Mouse (Mus musculus) embryonic facial prominence, embryonic 12.5 days (tissue): ENCODE data around the gene Drap1. TPM values are rescaled to one million over a fixed set of nuclear protein-coding genes. Genes with fewer than 3 reads are reported as not detected.

Experiments
- ATAC-seq: fragments of 200-750 bp; cut with Nextera tagmentation; 2 replicates; pipeline ENCODE4 v1.8.0; 2017; ENCODE audit not compliant: insufficient number of reproducible peaks, insufficient read depth, low FRiP score, low TSS enrichment
- H3K27ac ChIP-seq: fragments of 300-500 bp; sonication (generic); 2 replicates; pipeline ENCODE4 v1.5.1; 2016; ENCODE audit warnings: mild to moderate bottlenecking
- H3K27me3 ChIP-seq: fragments of 300-500 bp; sonication (generic); 2 replicates; pipeline ENCODE4 v1.6.1; 2016; ENCODE audit warnings: mild to moderate bottlenecking, moderate library complexity
- H3K36me3 ChIP-seq: fragments of 300-500 bp; sonication (generic); 2 replicates; pipeline ENCODE4 v1.6.1; 2016; ENCODE audit warnings: mild to moderate bottlenecking
- H3K4me1 ChIP-seq: fragments of 300-500 bp; sonication (generic); 2 replicates; pipeline ENCODE4 v1.6.1; 2016
- H3K4me2 ChIP-seq: fragments of 300-500 bp; sonication (generic); replicated peaks from 2 replicates; pipeline ENCODE4 v1.6.1; 2016; ENCODE audit warnings: mild to moderate bottlenecking, moderate library complexity
- H3K4me3 ChIP-seq: fragments of 300-500 bp; sonication (generic); 2 replicates; pipeline ENCODE4 v1.5.1; 2016; ENCODE audit warnings: mild to moderate bottlenecking
- H3K9ac ChIP-seq: fragments of 300-500 bp; sonication (generic); 2 replicates; pipeline ENCODE4 v1.6.1; 2016; ENCODE audit warnings: mild to moderate bottlenecking, moderate library complexity
- H3K9me3 ChIP-seq: fragments of 300-500 bp; sonication (generic); 2 replicates; pipeline ENCODE4 v1.6.1; 2016; ENCODE audit warnings: mild to moderate bottlenecking, moderate library complexity
- WGBS: fragments of 180-500 bp; shearing (Covaris S2); methylation state at CpG from one replicate; pipeline ENCODE4 v1.1.7; 2016; 5-methylcytosine and 5-hydroxymethylcytosine counted together
- polyA plus RNA-seq: library from polyadenylated mRNA; unstranded; fragments of >200 nt; fragmentation: Nextera tagmentation; extraction: Ambion mirVana; gene quantifications from 2 replicates; pipeline ENCODE4 v1.2.1, GENCODE M21; 2016

Drap1 gene
- 303 and 323 TPM in 2 replicates for polyA plus RNA-seq

DNA sequence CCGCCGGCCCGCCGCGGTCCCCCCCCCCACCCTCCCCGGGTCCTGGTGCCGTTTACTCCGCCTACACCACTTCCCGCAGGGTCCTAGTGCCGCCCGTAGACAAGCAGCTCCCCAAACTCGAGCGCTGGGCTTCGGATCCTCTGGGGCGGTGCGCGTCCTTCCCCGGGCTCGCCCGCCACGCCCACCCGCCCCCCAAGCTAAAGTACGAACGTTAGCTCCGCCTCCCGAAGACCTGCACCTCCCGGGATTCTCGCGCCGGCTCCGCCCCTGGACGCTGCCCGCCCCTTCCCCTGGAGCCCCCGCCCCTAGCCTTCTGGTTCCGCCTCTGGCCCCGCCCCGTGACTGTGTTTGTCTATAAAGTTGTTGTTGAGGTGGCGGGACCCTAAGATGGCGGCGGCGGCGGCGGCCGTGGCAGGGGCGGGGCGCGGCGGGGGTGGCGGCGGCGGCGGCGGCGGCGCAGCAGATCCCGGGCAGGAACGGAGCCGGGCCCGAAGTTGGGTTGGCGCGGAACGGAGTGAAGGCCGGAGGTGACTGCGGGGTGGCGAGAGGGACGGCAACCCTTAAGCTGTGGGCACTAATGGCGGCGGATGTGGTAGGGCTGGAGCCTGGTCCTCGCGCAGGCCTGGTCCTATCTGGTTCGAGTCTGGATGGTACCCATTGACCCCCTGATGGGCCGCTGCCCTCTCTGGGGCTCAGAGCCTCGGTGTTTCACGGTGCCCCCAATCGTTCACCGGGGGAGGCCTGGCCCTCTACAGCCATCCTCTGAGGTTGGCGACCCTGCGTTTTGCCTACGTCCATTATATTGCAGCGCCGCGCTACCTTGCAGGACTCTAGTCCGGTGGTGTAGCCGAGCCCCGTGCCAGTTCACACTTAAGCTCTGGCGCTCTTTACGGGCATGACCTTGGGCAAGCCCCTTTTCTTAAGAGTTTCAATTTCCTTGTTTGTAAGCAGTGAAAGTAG, at the start of gene Drap1, which contains the start of gene AI837181:
Drap1 (minus strand) TSS at position 198 of the 960 bp plus-strand sequence.
AI837181 (plus strand) TSS at position 363 of the 960 bp plus-strand sequence.
- Histone ChIP-seq H3K36me3 (peaks cover 51% of the 10 kb centered on the region), H3K9me3 (no peaks in the 10 kb centered on the region), H3K9ac (peak within 1 kb of the TSS; percentile 81), H3K27me3 (no peaks in the 10 kb centered on the region), H3K4me1 (peaks cover 28% of the 10 kb centered on the region), H3K27ac (peak within 1 kb of the TSS; percentile 89), H3K4me3 (peak within 1 kb of the TSS; percentile 80), H3K4me2 (peak within 1 kb of the TSS; percentile 88)
- WGBS = under 1% methylated on average over 67 of the region's 87 CpGs
- ATAC-seq = peak; percentile 93

DNA sequence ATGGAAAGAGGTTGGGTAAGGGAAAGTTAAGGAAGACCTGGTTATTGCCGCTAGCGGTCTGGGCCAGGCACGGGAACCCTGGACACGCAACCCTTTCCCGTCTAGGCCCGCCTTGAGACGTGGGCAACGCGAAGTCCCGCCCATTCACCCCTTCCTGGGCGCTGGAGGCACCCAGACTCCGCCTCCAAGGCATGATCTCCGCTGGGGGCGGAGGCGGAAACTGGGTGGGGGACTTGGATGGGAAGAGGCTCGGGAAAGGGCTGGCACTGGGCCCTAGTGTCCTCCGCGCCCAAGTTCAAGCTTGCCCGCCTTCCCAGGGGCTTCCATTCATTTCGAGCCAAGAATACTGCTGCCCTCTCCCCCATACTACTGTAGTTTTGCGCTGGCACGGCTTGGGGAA, 48.9 kb upstream of the Drap1 start, which contains the start of gene Efemp2:
Efemp2 (plus strand) TSS at position 235 of the 400 bp plus-strand sequence.
- peak within 1 kb of the TSS; percentile 92 for H3K27ac ChIP-seq
- no peaks in the 10 kb centered on the region; the same call in 1 of the 2 replicates for H3K27me3 ChIP-seq
- peak within 1 kb of the TSS; percentile 69 for H3K4me3 ChIP-seq
- peaks cover 15% of the 10 kb centered on the region for H3K4me1 ChIP-seq
- peak within 1 kb of the TSS; percentile 91 for H3K9ac ChIP-seq
- no peaks in the 10 kb centered on the region for H3K9me3 ChIP-seq
- 1% methylated on average over 22 of the region's 22 CpGs for WGBS
- peak within 1 kb of the TSS; percentile 87 for H3K4me2 ChIP-seq
- ATAC-seq = peak; percentile 35; the same call in 1 of the 2 replicates
- peaks cover 17% of the 10 kb centered on the region for H3K36me3 ChIP-seq

DNA sequence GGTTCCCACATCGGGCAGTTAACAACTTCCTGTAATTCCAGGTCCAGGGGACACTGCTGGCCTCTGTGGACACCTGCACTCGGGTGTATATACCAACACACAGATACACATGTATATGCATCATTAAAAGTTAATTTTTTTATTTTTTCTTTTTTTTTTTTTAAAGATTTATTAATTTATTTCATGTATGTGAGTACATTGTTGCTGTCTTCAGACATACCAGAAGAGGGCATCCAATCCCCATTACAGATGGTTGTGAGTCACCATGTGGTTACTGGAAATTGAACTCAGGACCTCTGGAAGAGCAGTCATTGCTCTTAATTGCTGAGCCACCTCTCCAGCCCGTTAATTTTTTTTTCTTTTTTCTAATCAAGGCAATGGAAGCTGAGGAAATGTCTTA, 48.1 kb upstream of the Drap1 start:
- H3K27me3 ChIP-seq = no peaks in the 10 kb centered on the region; the same call in 1 of the 2 replicates
- no peak overlapping the region; the same call in 1 of the 2 replicates for H3K4me3 ChIP-seq
- peaks cover 11% of the 10 kb centered on the region for H3K36me3 ChIP-seq
- H3K4me2 ChIP-seq = peak overlapping the region; percentile 87; the same call in 1 of the 2 replicates
- no peaks in the 10 kb centered on the region for H3K9me3 ChIP-seq
- no peak overlapping the region for H3K9ac ChIP-seq
- no peak for ATAC-seq
- peaks cover 15% of the 10 kb centered on the region for H3K4me1 ChIP-seq
- no peak overlapping the region for H3K27ac ChIP-seq
- 82% methylated on average over 3 of the region's 3 CpGs for WGBS

DNA sequence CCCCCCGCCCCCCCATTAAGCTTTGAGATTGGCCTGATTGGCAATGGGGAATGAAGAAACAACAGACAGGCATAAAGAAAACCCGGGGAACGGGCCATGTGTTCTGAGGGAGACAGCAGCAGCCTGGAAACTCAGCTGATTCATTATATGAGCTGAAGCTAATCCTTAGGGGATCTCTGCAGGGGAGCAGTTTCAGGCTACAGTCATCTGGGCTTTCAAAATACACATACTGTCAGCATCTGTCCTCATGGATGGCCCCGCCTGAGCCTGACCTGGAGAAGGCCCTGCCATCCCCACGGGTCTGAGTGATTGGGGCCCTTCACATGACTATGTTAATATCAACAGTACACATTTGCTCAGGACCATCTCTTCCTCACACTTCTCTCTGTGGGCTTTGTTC, 47.1 kb upstream of the Drap1 start:
- no peak overlapping the region for H3K9ac ChIP-seq
- no peaks in the 10 kb centered on the region; the same call in 1 of the 2 replicates for H3K27me3 ChIP-seq
- peaks cover 15% of the 10 kb centered on the region for H3K4me1 ChIP-seq
- H3K4me2 ChIP-seq = no peak overlapping the region
- no peak for ATAC-seq
- no peak overlapping the region for H3K27ac ChIP-seq
- peaks cover 14% of the 10 kb centered on the region for H3K36me3 ChIP-seq
- no peak overlapping the region for H3K4me3 ChIP-seq
- no peaks in the 10 kb centered on the region for H3K9me3 ChIP-seq
- 40% methylated on average over 5 of the region's 5 CpGs for WGBS

DNA sequence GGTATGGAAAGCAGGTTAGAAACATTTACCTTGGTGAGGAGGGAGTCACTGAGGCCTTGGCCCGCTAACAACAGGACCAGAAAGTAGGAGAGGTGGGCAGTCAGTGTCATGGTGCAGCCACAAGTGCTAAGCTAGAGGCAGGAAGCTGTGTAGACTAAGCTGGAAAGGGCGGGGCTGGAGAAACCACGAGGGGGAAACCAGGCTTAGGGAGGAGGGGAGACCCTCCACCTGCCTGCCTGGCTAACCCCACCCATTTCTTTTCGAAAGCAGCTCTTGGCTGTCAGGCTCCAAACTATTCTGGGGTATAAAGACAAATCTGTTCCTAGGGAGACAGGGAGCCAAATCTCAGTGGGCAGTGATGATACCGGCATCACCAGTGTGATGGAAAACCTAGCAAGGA, 43.6 kb upstream of the Drap1 start, which contains the start of gene Ctsw:
Ctsw (minus strand) TSS at position 134 of the 400 bp plus-strand sequence.
- Histone ChIP-seq H3K36me3 (peaks cover 40% of the 10 kb centered on the region), H3K9ac (no peak within 1 kb of the TSS)

DNA sequence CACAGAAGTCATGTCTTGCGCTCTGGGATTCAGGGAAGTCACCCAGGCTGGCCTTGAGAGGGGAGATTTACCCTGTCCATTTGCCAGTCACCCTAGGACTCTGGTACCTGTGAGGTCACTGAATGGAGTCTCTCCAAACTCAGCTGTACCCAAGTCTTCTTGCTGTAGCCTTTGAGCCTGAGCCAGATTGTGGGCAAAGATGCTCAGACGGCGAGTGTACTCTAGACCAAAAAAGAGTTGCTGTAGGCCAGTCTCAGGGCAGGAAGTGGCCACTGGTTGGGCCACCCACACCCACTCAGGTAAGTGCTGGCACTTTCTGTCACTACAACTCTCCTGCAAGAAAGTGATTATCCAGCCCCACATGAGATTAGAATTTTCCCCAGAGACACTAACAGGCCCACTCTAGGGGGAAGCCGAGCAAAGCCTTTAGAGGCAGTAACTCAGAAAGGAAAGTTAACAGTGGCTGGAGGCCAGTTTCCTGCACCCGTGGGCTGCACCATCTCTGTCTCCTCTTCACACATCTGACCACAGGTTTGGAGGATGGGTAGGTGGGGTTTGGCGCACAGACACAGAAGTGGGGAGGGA, 42.2 kb upstream of the Drap1 start:
- Histone ChIP-seq H3K9me3 (no peaks in the 10 kb centered on the region), H3K9ac (no peak overlapping the region), H3K4me2 (no peak overlapping the region), H3K36me3 (peaks cover 54% of the 10 kb centered on the region), H3K4me3 (no peak overlapping the region), H3K4me1 (peaks cover 4% of the 10 kb centered on the region; the same call in 1 of the 2 replicates), H3K27me3 (no peaks in the 10 kb centered on the region; the same call in 1 of the 2 replicates), H3K27ac (no peak overlapping the region)
- 88% methylated on average over 6 of the region's 6 CpGs for WGBS
- ATAC-seq = no peak

More for the DNA sequence above, 43.6 kb upstream of the Drap1 start, which contains the start of gene Ctsw:
- Histone ChIP-seq H3K4me2 (no peak within 1 kb of the TSS), H3K27me3 (no peaks in the 10 kb centered on the region; the same call in 1 of the 2 replicates), H3K27ac (no peak within 1 kb of the TSS), H3K9me3 (no peaks in the 10 kb centered on the region), H3K4me1 (peaks cover 4% of the 10 kb centered on the region; the same call in 1 of the 2 replicates), H3K4me3 (no peak within 1 kb of the TSS)
- ATAC-seq = no peak
- WGBS = 58% methylated on average over 5 of the region's 5 CpGs

DNA sequence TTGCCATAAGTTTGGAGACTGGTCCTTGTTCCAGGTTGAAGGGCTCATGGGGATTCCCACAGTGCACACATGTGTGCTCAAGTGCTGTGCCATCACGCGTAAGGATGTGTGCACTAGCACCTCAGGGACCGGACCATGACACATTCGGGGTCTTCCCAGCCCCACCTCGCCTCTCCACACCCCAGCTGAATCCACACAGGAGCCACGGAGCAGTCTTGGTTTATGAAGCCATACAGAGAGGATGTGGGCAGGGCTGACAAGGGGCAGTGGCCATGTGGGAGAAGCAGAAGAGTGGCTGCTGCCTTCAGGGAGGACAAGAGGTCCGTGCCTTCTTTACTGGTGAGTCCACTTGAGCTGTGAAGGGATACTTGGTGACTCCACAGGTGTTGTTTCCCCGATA, 40.3 kb upstream of the Drap1 start:
- Histone ChIP-seq H3K36me3 (peaks cover 55% of the 10 kb centered on the region), H3K9me3 (no peaks in the 10 kb centered on the region), H3K9ac (no peak overlapping the region), H3K4me1 (peaks cover 13% of the 10 kb centered on the region), H3K27ac (no peak overlapping the region), H3K4me2 (no peak overlapping the region), H3K4me3 (no peak overlapping the region), H3K27me3 (no peaks in the 10 kb centered on the region; the same call in 1 of the 2 replicates)
- 94% methylated on average over 8 of the region's 8 CpGs for WGBS
- ATAC-seq = no peak

DNA sequence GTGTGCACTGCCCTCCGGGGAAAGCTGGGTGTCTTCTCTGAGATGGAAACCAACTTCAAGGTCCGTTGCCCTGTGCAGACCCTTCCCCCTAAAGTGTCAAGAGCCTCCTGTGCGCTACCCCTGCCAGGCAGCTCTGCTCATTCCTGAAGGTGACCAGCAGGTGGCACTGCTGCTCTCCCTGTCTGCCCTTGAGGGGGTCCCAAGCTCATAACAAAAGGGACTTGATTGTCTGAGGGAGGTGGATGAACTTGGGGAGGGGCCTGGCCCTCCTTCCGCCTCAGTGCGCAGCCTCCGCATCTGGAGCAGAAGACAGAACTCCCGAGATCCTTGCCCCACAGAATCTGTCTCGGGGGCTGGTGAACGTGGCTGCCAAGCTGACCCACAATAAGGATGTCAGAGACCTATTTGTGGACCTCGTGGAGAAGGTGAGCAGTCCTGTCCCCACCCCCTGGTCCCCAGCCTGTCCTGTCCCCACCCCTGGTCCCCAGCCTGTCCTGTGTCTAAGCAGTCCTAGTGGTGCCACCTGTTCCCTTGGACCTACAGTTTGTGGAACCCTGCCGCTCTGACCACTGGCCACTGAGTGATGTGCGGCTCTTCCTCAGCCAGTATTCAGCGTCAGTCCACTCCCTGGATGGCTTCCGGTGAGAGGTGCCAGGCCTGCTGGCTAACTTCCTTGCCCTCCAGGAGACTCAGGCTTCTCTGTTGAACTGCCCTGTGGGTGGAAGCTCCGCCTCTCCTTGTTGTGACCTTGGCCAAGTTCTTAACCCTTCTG, 39.2 kb upstream of the Drap1 start:
- 42% methylated on average over 15 of the region's 15 CpGs for WGBS
- Histone ChIP-seq H3K4me2 (peak overlapping the region; percentile 48), H3K36me3 (peaks cover 55% of the 10 kb centered on the region), H3K9me3 (no peaks in the 10 kb centered on the region), H3K4me3 (peak overlapping the region; percentile 29), H3K27ac (peak overlapping the region; percentile 52), H3K27me3 (no peaks in the 10 kb centered on the region), H3K4me1 (peaks cover 13% of the 10 kb centered on the region), H3K9ac (peak overlapping the region; percentile 57)
- ATAC-seq = peak; percentile 60; the same call in 1 of the 2 replicates

DNA sequence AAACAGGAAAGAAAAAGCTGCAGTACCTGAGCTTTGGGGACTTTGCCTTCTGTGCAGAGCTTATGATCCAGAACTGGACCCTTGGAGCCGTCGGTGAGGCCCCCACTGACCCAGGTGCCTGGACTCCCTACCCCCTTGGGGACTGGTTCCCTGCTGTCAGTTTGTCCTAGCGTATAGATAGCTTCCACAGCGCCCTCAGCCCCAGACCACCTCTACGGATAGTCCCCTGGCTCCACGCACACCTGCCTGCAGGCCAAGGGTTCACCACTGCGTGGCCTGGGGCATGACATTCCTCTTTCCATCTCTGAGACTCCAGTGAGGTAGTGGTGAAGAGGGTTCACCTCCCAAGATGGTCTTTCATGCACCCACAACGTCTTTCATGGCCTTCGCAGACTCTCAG, 38.4 kb upstream of the Drap1 start:
- no peaks in the 10 kb centered on the region for H3K9me3 ChIP-seq
- no peaks in the 10 kb centered on the region for H3K27me3 ChIP-seq
- H3K4me3 ChIP-seq = no peak overlapping the region
- H3K27ac ChIP-seq = no peak overlapping the region
- H3K4me1 ChIP-seq = peaks cover 13% of the 10 kb centered on the region
- H3K36me3 ChIP-seq = peaks cover 55% of the 10 kb centered on the region
- no peak for ATAC-seq
- H3K4me2 ChIP-seq = no peak overlapping the region
- H3K9ac ChIP-seq = no peak overlapping the region
- WGBS = 88% methylated on average over 9 of the region's 9 CpGs

DNA sequence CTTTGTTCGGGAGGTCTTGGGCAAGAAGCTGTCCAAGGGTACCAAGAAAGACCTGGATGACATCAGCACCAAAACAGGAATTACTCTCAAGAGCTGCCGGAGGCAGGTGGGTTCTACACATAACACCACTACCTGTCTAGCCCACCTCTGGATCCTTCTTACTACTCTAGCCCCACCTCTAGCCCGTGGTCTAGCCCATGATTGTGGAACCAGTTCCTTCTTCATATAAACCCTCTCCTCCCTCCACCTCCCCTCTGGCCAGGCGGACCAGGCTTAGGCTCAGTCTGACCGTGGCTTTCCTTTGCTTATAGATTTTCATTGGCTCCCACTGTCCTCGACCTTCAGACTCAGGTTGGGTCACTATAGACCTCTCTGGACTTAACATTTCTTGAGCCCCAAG, 36.6 kb upstream of the Drap1 start:
- ATAC-seq = no peak
- WGBS = 84% methylated on average over 6 of the region's 6 CpGs
- Histone ChIP-seq H3K9me3 (no peaks in the 10 kb centered on the region), H3K9ac (0 out of 2 replicates have a peak overlapping the region, but pooled peaks have one; percentile 75), H3K27ac (no peak overlapping the region), H3K27me3 (no peaks in the 10 kb centered on the region), H3K4me1 (peaks cover 16% of the 10 kb centered on the region), H3K36me3 (peaks cover 40% of the 10 kb centered on the region), H3K4me2 (peak overlapping the region; percentile 90), H3K4me3 (peak overlapping the region; percentile 61)
